Mouse (Mus musculus) thymus, adult 2 months (tissue): ENCODE measurements around the gene Plcd3.

Experiments
- CTCF ChIP-seq: fragments of 200-500 bp; IDR thresholded peaks from 2 replicates; pipeline ENCODE4 v1.5.1; 2012; ENCODE audit warnings: mild to moderate bottlenecking, control low read depth, low read length, moderate library complexity, borderline replicate concordance; ENCODE audit not compliant: control insufficient read depth, poor library complexity, insufficient read depth; ENCODE audit errors: extremely low read depth
- POLR2A ChIP-seq: fragments of 200-500 bp; IDR thresholded peaks from 2 replicates; pipeline ENCODE4 v1.6.1; 2012; ENCODE audit warnings: mild to moderate bottlenecking, low read length, control low read depth, moderate library complexity; ENCODE audit not compliant: control insufficient read depth, poor library complexity, insufficient read depth; ENCODE audit errors: extremely low read depth

GRCm38 (mm10) chr11:103102725-103103349, 1.4 kb upstream of the Plcd3 start:
- TF ChIP-seq CTCF (peak; percentile 100), POLR2A (no peak)
